Mouse (Mus musculus): ENCODE measurements around the gene Ski. TPM values are rescaled to one million over a fixed set of nuclear protein-coding genes. Genes with fewer than 3 reads are reported as not detected.

Gene Ski
- polyA plus RNA-seq, 1 experiment from 2014 or later, result 15.8 TPM

DNA sequence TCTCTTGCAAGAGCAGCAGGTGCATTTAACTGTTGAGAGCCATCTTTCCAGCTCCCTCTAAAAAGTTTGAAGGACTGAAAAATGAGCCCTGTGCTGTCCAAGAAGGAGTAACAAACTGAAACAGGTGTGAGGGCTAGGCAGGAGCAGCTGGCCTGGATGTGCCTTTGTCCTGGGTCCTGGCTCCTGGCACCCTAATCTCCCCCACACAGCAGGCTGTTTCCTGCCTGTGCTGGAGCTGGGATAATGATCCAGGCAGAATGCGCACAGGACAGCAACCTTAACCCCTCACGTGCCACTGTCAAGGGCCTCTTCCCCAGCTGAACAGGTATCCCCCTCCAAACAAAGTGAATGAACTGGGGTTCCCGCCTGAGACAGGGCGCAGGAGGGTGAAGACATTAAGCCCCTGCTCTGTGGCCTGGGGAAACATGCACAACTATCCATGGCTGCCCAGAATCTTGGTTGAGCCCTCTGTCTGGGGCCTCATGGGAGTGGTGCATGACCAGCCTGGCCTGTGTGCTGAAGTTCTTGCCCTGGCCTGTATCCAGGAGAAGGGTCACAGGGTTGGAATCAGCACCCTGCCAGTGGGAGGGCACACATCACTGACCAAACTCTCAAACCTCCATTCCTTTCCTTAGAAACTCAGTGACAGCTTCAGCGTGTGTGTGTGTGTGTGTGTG is 86.3 kb downstream of the Ski start:
- 70% methylated on average over 5 of the region's 5 CpGs for WGBS
- H3K36me3 ChIP-seq (ENCODE audit: control insufficient read depth, insufficient read depth, low read length), result no peaks in the 10 kb centered on the region
- no peak overlapping the region for H3K27ac ChIP-seq (ENCODE audit: low read length)
- H3K27me3 ChIP-seq (ENCODE audit: control insufficient read depth, insufficient read depth, low read depth, low read length), result no peaks in the 10 kb centered on the region
- H3K9me3 ChIP-seq (ENCODE audit: control insufficient read depth, low read length), result no peaks in the 10 kb centered on the region
- H3K9ac ChIP-seq (ENCODE audit: low read length), result no peak overlapping the region
- H3K4me2 ChIP-seq (ENCODE audit: low read depth, low read length), result no peak overlapping the region
- H3K4me3 ChIP-seq (ENCODE audit: low read length), result no peak overlapping the region
- no peak for ATAC-seq (ENCODE audit: low read depth)
- H3K4me1 ChIP-seq (replicated peaks; ENCODE audit: control insufficient read depth, insufficient read depth, low read length), result peaks cover 33% of the 10 kb centered on the region

DNA sequence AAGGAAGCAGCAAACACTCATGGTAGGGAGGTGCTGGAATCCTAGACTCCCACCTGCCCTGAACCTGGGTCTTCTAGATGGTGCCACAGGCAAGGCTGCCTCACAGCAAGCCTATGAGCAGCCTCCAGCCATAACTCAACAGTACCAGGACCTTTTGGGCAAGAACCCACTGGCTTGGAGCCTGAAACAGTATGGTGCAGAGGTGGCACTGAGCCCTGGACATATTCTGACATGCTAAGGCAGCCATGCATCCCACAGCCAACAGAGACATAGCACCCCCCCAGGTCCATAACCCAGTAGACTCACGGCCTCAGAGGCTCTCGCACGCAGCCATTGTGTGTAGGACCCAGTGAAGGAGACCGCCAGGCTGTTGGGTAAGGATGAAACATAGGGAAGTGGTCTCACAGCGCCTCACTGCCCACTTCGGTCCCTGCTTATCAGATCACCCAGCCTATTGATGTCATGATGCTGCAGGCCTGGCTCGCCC is 87.7 kb downstream of the Ski start:
- Histone ChIP-seq H3K4me1 (replicated peaks; ENCODE audit: control insufficient read depth, insufficient read depth, low read length) (peaks cover 33% of the 10 kb centered on the region), H3K4me2 (ENCODE audit: low read depth, low read length) (no peak overlapping the region), H3K4me3 (ENCODE audit: low read length) (no peak overlapping the region), H3K27me3 (ENCODE audit: control insufficient read depth, insufficient read depth, low read depth, low read length) (no peaks in the 10 kb centered on the region), H3K36me3 (ENCODE audit: control insufficient read depth, insufficient read depth, low read length) (no peaks in the 10 kb centered on the region), H3K27ac (ENCODE audit: low read length) (peak overlapping the region; percentile 71), H3K9me3 (ENCODE audit: control insufficient read depth, low read length) (no peaks in the 10 kb centered on the region), H3K9ac (ENCODE audit: low read length) (no peak overlapping the region)
- ATAC-seq (ENCODE audit: low read depth), result no peak
- 80% methylated on average over 7 of the region's 7 CpGs for WGBS

- H3K27ac ChIP-seq (ENCODE audit: low read length), result peak overlapping the region; percentile 71
- H3K9me3 ChIP-seq (ENCODE audit: control insufficient read depth, low read length), result no peaks in the 10 kb centered on the region
- H3K36me3 ChIP-seq (ENCODE audit: control insufficient read depth, insufficient read depth, low read length), result no peaks in the 10 kb centered on the region
- no peaks in the 10 kb centered on the region for H3K27me3 ChIP-seq (ENCODE audit: control insufficient read depth, insufficient read depth, low read depth, low read length)
- H3K4me2 ChIP-seq (ENCODE audit: low read depth, low read length), result no peak overlapping the region
- no peak overlapping the region for H3K4me3 ChIP-seq (ENCODE audit: low read length)
- WGBS, result 17% methylated on average over 20 of the region's 20 CpGs
- H3K4me1 ChIP-seq (replicated peaks; ENCODE audit: control insufficient read depth, insufficient read depth, low read length), result peaks cover 37% of the 10 kb centered on the region
- H3K9ac ChIP-seq (ENCODE audit: low read length), result peak overlapping the region; percentile 40; the same call in 1 of the 2 replicates
- ATAC-seq (ENCODE audit: low read depth), result peak; percentile 68
These were observed 88.6 kb downstream of the Ski start for GRCm38 (mm10) chr4:155133658-155134417.

DNA sequence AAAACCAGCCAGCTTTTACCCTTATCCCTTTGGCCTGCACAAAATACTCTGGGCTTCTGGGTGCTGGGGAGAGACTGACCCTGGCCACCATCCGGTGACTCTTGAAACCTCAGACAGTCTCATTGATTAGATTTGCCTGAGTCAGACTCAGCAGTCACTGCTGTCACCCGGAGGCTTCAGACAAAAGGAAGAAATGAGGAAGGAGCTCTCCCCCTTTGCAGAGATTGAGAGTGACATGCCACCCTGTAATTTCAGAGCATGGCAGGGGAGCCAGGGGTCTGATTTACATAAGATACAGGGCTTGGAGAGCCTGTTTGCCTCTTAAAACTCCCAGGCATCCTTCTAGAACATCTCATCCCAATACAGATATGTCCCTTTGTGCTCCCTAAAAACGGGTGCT is 89.2 kb downstream of the Ski start:
- H3K4me3 ChIP-seq (ENCODE audit: low read length), result no peak overlapping the region
- H3K9me3 ChIP-seq (ENCODE audit: control insufficient read depth, low read length), result no peaks in the 10 kb centered on the region
- H3K4me2 ChIP-seq (ENCODE audit: low read depth, low read length), result no peak overlapping the region
- no peak for ATAC-seq (ENCODE audit: low read depth)
- 37% methylated on average over 3 of the region's 3 CpGs for WGBS
- peaks cover 37% of the 10 kb centered on the region for H3K4me1 ChIP-seq (replicated peaks; ENCODE audit: control insufficient read depth, insufficient read depth, low read length)
- no peaks in the 10 kb centered on the region for H3K36me3 ChIP-seq (ENCODE audit: control insufficient read depth, insufficient read depth, low read length)
- no peaks in the 10 kb centered on the region for H3K27me3 ChIP-seq (ENCODE audit: control insufficient read depth, insufficient read depth, low read depth, low read length)
- peak overlapping the region; percentile 71 for H3K27ac ChIP-seq (ENCODE audit: low read length)
- peak overlapping the region; percentile 40; the same call in 1 of the 2 replicates for H3K9ac ChIP-seq (ENCODE audit: low read length)

DNA sequence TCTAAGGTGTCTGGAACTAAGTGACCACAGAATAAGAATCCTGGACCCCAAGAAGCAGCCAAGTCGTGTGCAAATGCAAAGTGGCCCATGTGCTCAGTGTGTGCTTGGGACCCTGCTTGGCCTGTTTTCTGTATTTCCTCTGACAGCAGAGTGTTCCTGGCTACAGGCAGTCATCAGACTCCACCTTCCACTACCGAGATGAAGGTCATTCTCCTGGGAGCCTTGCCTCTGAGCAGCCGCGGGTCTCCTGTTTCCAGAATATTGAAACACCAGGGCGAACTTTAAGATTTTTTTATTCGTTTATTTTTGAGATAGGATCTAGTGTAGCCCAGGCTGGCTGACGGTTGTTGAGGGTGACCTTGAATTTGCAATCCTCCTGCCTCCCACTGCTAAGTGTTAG is 91.8 kb downstream of the Ski start:
- 52% methylated on average over 7 of the region's 7 CpGs for WGBS
- no peak for ATAC-seq (ENCODE audit: low read depth)
- Histone ChIP-seq H3K9me3 (ENCODE audit: control insufficient read depth, low read length) (no peaks in the 10 kb centered on the region), H3K4me2 (ENCODE audit: low read depth, low read length) (no peak overlapping the region), H3K36me3 (ENCODE audit: control insufficient read depth, insufficient read depth, low read length) (no peaks in the 10 kb centered on the region), H3K4me1 (replicated peaks; ENCODE audit: control insufficient read depth, insufficient read depth, low read length) (peaks cover 40% of the 10 kb centered on the region), H3K27ac (ENCODE audit: low read length) (peak overlapping the region; percentile 76), H3K4me3 (ENCODE audit: low read length) (no peak overlapping the region), H3K27me3 (ENCODE audit: control insufficient read depth, insufficient read depth, low read depth, low read length) (no peaks in the 10 kb centered on the region), H3K9ac (ENCODE audit: low read length) (no peak overlapping the region)

DNA sequence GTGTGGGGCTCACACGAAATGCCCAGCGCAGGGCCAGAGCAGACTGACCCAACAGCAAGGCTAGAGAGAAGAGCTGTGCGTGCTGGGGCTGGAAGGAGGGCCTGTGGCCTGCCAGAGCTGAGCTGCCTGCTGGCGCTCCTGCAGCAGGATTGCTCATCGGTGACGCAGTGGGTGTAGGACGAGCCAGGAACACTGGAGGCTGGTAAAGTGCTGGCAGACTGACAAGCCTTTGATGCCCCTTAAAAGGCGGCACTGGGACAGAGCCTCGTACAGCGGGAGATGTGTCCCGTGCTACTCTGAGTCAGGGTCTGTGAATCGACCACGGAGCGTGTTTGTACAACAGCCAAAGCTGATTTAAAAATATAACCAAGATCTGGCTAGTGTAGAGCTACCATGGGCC is 92.4 kb downstream of the Ski start:
- Histone ChIP-seq H3K9me3 (ENCODE audit: control insufficient read depth, low read length) (no peaks in the 10 kb centered on the region), H3K36me3 (ENCODE audit: control insufficient read depth, insufficient read depth, low read length) (no peaks in the 10 kb centered on the region), H3K27ac (ENCODE audit: low read length) (peak overlapping the region; percentile 76), H3K4me2 (ENCODE audit: low read depth, low read length) (no peak overlapping the region), H3K9ac (ENCODE audit: low read length) (peak overlapping the region; percentile 58), H3K4me1 (replicated peaks; ENCODE audit: control insufficient read depth, insufficient read depth, low read length) (peaks cover 43% of the 10 kb centered on the region), H3K4me3 (ENCODE audit: low read length) (no peak overlapping the region), H3K27me3 (ENCODE audit: control insufficient read depth, insufficient read depth, low read depth, low read length) (no peaks in the 10 kb centered on the region)
- peak; percentile 51 for ATAC-seq (ENCODE audit: low read depth)
- 42% methylated on average over 14 of the region's 14 CpGs for WGBS

DNA sequence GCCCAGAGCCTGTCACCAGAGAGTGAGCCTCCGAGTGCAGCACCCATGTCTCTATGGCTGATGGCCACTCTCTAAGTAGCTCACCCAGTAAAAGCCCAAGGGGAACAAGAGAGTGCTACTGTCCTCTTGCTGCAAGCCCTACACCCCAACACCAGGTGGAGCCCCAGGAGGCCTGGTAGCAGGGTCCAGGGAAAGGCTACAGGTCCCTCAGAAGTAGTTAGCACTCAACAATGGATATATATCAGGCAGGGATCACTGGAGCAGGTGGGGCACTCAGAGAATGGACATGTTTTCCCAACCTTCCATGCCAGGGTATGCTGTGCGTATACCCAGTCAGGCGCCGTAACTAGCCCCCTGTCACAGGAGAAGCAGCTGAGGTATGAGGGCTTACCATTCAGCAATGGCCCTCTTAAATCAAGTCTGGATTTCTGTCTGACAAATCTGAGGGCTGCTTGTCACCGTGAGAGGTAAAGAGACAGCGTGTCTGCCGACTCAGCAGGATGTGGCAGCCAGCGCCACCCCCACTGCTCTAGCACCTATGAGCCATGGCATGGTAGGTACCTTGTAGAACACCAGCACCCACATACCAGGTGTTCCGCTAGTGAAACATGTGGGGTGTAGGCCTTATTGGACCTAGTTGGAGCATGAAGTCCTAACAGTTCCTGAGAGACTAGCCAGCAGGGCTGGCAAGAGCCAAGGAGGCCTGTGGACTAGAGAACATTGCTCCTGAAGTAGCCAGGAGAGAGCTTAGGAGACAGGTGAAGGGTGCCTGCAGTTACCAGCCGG is 93.1 kb downstream of the Ski start:
- Histone ChIP-seq H3K4me3 (ENCODE audit: low read length) (no peak overlapping the region), H3K4me2 (ENCODE audit: low read depth, low read length) (no peak overlapping the region), H3K36me3 (ENCODE audit: control insufficient read depth, insufficient read depth, low read length) (no peaks in the 10 kb centered on the region), H3K27ac (ENCODE audit: low read length) (peak overlapping the region; percentile 76), H3K9ac (ENCODE audit: low read length) (peak overlapping the region; percentile 58), H3K4me1 (replicated peaks; ENCODE audit: control insufficient read depth, insufficient read depth, low read length) (peaks cover 36% of the 10 kb centered on the region), H3K27me3 (ENCODE audit: control insufficient read depth, insufficient read depth, low read depth, low read length) (no peaks in the 10 kb centered on the region), H3K9me3 (ENCODE audit: control insufficient read depth, low read length) (no peaks in the 10 kb centered on the region)
- WGBS, result 89% methylated on average over 10 of the region's 10 CpGs
- ATAC-seq (ENCODE audit: low read depth), result no peak

GRCm38 (mm10) chr4:155128411-155128810 is 94.0 kb downstream of the Ski start:
- no peak overlapping the region for H3K4me3 ChIP-seq (ENCODE audit: low read length)
- H3K4me1 ChIP-seq (replicated peaks; ENCODE audit: control insufficient read depth, insufficient read depth, low read length), result peaks cover 31% of the 10 kb centered on the region
- ATAC-seq (ENCODE audit: low read depth), result no peak
- H3K27ac ChIP-seq (ENCODE audit: low read length), result no peak overlapping the region
- H3K36me3 ChIP-seq (ENCODE audit: control insufficient read depth, insufficient read depth, low read length), result no peaks in the 10 kb centered on the region
- no peaks in the 10 kb centered on the region for H3K9me3 ChIP-seq (ENCODE audit: control insufficient read depth, low read length)
- 78% methylated on average over 15 of the region's 15 CpGs for WGBS
- H3K4me2 ChIP-seq (ENCODE audit: low read depth, low read length), result no peak overlapping the region
- H3K27me3 ChIP-seq (ENCODE audit: control insufficient read depth, insufficient read depth, low read depth, low read length), result no peaks in the 10 kb centered on the region
- 0 out of 2 replicates have a peak overlapping the region, but pooled peaks have one; percentile 8 for H3K9ac ChIP-seq (ENCODE audit: low read length)

All from lung, embryonic 16.5 days (tissue).